Mouse (Mus musculus) hindbrain, embryonic 15.5 days (tissue): ENCODE measurements at regions not wholly inside any gene's neighbourhood (a gene's known extent, or its start where the extent isn't known, plus 50 kb on each side); places are given as distances from the start of the nearest gene placed in this dataset.

ENCODE experiments used
- ATAC-seq: fragments of 200-750 bp; cut with Nextera tagmentation; 2 replicates; pipeline ENCODE4 v1.8.0; 2017; ENCODE audit warnings: low read depth, moderate number of reproducible peaks, moderate TSS enrichment; ENCODE audit not compliant: low FRiP score
- H3K27ac ChIP-seq: fragments of 300-500 bp; sonication (generic); replicated peaks from 2 replicates; pipeline ENCODE4 v1.5.1; 2015; ENCODE audit warnings: mild to moderate bottlenecking, inconsistent platforms
- H3K27me3 ChIP-seq: fragments of 300-500 bp; sonication (generic); 2 replicates; pipeline ENCODE4 v1.6.1; 2015; ENCODE audit warnings: control low read depth, inconsistent platforms
- H3K36me3 ChIP-seq: fragments of 300-500 bp; sonication (generic); 2 replicates; pipeline ENCODE4 v1.6.1; 2015; ENCODE audit warnings: control low read depth, inconsistent platforms
- H3K4me1 ChIP-seq: fragments of 300-500 bp; sonication (generic); replicated peaks from 2 replicates; pipeline ENCODE4 v1.6.1; 2015; ENCODE audit warnings: control low read depth, inconsistent platforms
- H3K4me2 ChIP-seq: fragments of 300-500 bp; sonication (generic); 2 replicates; pipeline ENCODE4 v1.6.1; 2015; ENCODE audit warnings: moderate library complexity, mild to moderate bottlenecking, inconsistent platforms
- H3K4me3 ChIP-seq: fragments of 300-500 bp; sonication (generic); 2 replicates; pipeline ENCODE4 v1.5.1; 2015; ENCODE audit warnings: mild to moderate bottlenecking, inconsistent platforms
- H3K9ac ChIP-seq: fragments of 300-500 bp; sonication (generic); 2 replicates; pipeline ENCODE4 v1.6.1; 2015; ENCODE audit warnings: inconsistent platforms
- H3K9me3 ChIP-seq: fragments of 300-500 bp; sonication (generic); 2 replicates; pipeline ENCODE4 v1.6.1; 2016; ENCODE audit warnings: control low read depth, inconsistent platforms
- WGBS: fragments of 180-500 bp; shearing (Covaris S2); methylation state at CpG from one replicate; pipeline ENCODE4 v1.1.7; 2015; 5-methylcytosine and 5-hydroxymethylcytosine counted together

DNA sequence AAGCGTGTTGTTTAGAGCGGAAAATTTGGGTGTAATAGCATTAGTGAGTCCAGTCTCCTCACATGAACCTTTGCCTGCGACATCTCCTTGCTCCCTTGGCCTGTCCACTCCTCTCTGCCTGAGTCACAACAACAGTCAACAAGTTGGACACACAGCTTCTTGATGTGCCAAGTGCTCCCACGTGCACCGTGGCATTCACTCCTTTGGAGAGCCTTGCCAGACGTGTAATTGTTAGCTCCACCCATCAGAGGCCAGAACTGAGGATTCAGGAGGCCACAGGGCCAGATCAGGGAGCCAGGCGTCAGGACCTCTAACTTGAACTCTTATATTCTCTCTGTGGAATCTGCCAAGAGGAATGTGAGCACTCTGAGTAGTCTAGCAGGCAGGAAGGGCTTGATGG is 58.7 kb upstream of the Cdon start:
- no peak for ATAC-seq
- Histone ChIP-seq H3K27me3 (peaks cover 5% of the 10 kb centered on the region; the same call in 1 of the 2 replicates), H3K36me3 (no peaks in the 10 kb centered on the region), H3K9me3 (no peaks in the 10 kb centered on the region), H3K4me3 (no peak overlapping the region), H3K4me2 (no peak overlapping the region), H3K9ac (no peak overlapping the region), H3K4me1 (peaks cover 31% of the 10 kb centered on the region), H3K27ac (no peak overlapping the region)
- 53% methylated on average over 7 of the region's 7 CpGs for WGBS

DNA sequence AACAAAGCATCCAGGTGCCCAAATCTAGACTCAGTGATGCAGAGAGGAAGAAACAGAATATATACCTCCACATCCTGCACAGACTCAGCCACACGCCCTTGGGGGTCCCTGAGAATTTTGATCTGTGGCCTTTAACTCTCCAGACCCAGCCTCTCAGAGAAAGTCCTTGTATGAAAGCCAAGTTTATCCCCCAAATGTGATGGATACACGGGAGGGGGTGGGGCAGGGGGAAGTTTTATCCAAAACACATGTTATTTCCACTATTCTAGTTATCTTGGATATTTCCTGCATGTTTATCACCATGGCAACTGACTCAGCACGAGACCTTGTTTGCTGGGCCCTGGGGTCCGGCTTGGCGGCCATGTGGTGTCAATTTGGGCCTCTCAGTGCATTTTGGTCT is 57.8 kb upstream of the Cdon start:
- ATAC-seq: no peak
- H3K27me3 ChIP-seq: peaks cover under 1% of the 10 kb centered on the region; the same call in 1 of the 2 replicates
- no peaks in the 10 kb centered on the region for H3K9me3 ChIP-seq
- no peak overlapping the region for H3K9ac ChIP-seq
- peaks cover 31% of the 10 kb centered on the region for H3K4me1 ChIP-seq
- 64% methylated on average over 5 of the region's 5 CpGs for WGBS
- H3K4me2 ChIP-seq: no peak overlapping the region
- H3K36me3 ChIP-seq: no peaks in the 10 kb centered on the region
- H3K4me3 ChIP-seq: no peak overlapping the region
- no peak overlapping the region for H3K27ac ChIP-seq

DNA sequence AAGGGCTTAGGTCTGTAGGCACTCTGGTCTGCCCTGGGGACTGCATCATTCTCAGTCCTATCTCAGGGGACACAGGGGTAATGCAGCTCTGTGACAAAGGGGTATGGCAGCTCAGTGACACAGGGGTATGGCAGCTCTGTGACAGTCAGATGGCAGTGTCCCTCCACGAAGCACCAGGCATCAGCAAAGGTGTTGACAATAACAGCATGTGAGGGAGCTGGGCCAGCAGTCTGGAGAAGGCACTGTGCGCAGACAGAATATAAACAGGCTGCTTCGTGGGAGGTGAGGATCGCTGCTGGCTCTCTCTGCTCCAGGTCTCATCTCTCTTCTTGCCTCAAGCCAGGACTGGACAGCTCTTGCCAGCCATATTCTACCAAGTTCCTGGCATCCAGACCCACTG is 57.0 kb upstream of the Cdon start:
- Histone ChIP-seq H3K27ac (no peak overlapping the region), H3K9ac (no peak overlapping the region), H3K4me1 (peaks cover 31% of the 10 kb centered on the region), H3K27me3 (no peaks in the 10 kb centered on the region; the same call in 1 of the 2 replicates), H3K36me3 (no peaks in the 10 kb centered on the region), H3K4me2 (no peak overlapping the region), H3K4me3 (no peak overlapping the region), H3K9me3 (no peaks in the 10 kb centered on the region)
- 64% methylated on average over 4 of the region's 4 CpGs for WGBS
- ATAC-seq: no peak

GRCm38 (mm10) chr9:35365975-35366374 is 55.0 kb upstream of the Cdon start:
- ATAC-seq: no peak
- WGBS: 87% methylated on average over 5 of the region's 5 CpGs
- Histone ChIP-seq H3K27me3 (no peaks in the 10 kb centered on the region; the same call in 1 of the 2 replicates), H3K27ac (no peak overlapping the region), H3K9ac (no peak overlapping the region), H3K36me3 (no peaks in the 10 kb centered on the region), H3K4me3 (no peak overlapping the region), H3K4me2 (no peak overlapping the region), H3K9me3 (no peaks in the 10 kb centered on the region), H3K4me1 (peaks cover 16% of the 10 kb centered on the region; the same call in 1 of the 2 replicates)

DNA sequence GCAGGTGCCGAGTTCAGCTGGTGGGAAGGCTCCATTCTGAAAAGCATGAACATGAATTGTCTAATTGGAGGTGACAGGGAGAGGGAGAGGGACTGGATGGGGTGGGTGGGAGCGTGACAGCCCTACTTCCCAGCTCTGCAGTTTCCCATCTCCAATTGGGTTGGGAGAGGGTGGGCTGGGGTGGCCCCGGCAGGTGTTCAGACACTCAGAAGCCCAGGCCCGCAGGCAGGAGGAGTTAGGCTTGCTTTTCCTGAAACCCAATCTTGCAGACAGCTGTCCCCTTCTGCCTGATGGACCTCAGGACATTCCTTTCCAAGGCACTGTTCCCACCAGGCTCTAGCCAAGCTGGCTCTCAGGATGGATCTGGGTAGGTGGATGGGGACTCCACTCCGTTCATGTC is 51.9 kb upstream of the Cdon start:
- no peak for ATAC-seq
- 59% methylated on average over 5 of the region's 5 CpGs for WGBS
- H3K36me3 ChIP-seq: no peaks in the 10 kb centered on the region
- H3K4me3 ChIP-seq: no peak overlapping the region
- no peaks in the 10 kb centered on the region for H3K9me3 ChIP-seq
- peaks cover 3% of the 10 kb centered on the region; the same call in 1 of the 2 replicates for H3K27me3 ChIP-seq
- H3K4me2 ChIP-seq: no peak overlapping the region
- H3K9ac ChIP-seq: no peak overlapping the region
- H3K27ac ChIP-seq: no peak overlapping the region
- 0 out of 2 replicates have a peak, but pooled peaks cover 7% of the 10 kb centered on the region for H3K4me1 ChIP-seq

DNA sequence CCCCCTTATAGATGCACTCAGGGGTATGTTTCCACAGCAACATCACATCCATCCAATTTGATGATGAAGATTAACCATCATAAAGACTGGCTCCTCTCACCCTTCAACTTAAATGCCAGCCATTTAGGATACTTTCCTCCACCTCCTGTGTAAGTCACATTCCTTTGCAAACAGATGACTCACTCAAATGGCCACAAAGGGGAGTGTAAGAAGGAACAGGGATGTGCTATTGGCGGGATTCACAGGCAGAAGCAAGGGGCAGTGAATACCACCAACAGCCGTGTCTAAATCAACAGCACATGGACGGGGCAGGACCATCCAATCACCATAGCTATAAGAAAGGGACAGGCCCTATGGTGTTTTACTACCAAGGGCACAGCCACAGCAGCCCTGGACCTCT is 50.9 kb upstream of the Cdon start:
- Histone ChIP-seq H3K9ac (no peak overlapping the region), H3K27me3 (peaks cover 3% of the 10 kb centered on the region; the same call in 1 of the 2 replicates), H3K4me2 (no peak overlapping the region), H3K27ac (no peak overlapping the region), H3K9me3 (no peaks in the 10 kb centered on the region), H3K36me3 (no peaks in the 10 kb centered on the region), H3K4me3 (no peak overlapping the region), H3K4me1 (0 out of 2 replicates have a peak, but pooled peaks cover 7% of the 10 kb centered on the region)
- no peak for ATAC-seq
- 76% methylated on average over 3 of the region's 3 CpGs for WGBS

GRCm38 (mm10) chr9:35370895-35371294 is 50.0 kb upstream of the Cdon start:
- no peak overlapping the region for H3K9ac ChIP-seq
- H3K9me3 ChIP-seq: no peaks in the 10 kb centered on the region
- peaks cover 3% of the 10 kb centered on the region; the same call in 1 of the 2 replicates for H3K27me3 ChIP-seq
- ATAC-seq: no peak
- H3K36me3 ChIP-seq: no peaks in the 10 kb centered on the region
- H3K4me1 ChIP-seq: 0 out of 2 replicates have a peak, but pooled peaks cover 7% of the 10 kb centered on the region
- H3K4me3 ChIP-seq: no peak overlapping the region
- WGBS: 84% methylated on average over 3 of the region's 3 CpGs
- no peak overlapping the region for H3K27ac ChIP-seq
- H3K4me2 ChIP-seq: no peak overlapping the region
